Mouse (Mus musculus): ENCODE results near the gene Prkci. TPM values are rescaled to one million over a fixed set of nuclear protein-coding genes. Genes with fewer than 3 reads are reported as not detected.

The Prkci gene
- polyA plus RNA-seq, 1 experiment = 38.2 TPM

- DNase-seq (ENCODE audit: extremely low spot score in 1 of 2, low spot score in 1 of 2) = peak in 1 of 2 experiments; percentile 37
Observed at GRCm38 (mm10) chr3:31080791-31081502, 85.4 kb downstream of the Prkci start.

GRCm38 (mm10) chr3:31082838-31083506, 87.4 kb downstream of the Prkci start:
- DNase-seq (ENCODE audit: extremely low spot score in 1 of 2, low spot score in 1 of 2) = no peak

GRCm38 (mm10) chr3:31083507-31084245, 88.1 kb downstream of the Prkci start:
- DNase-seq (ENCODE audit: extremely low spot score in 1 of 2, low spot score in 1 of 2) = no peak

GRCm38 (mm10) chr3:31085000-31085399, 89.5 kb downstream of the Prkci start:
- DNase-seq (ENCODE audit: extremely low spot score in 1 of 2, low spot score in 1 of 2) = no peak

GRCm38 (mm10) chr3:31088789-31089775, 93.5 kb downstream of the Prkci start:
- no peak for DNase-seq (ENCODE audit: extremely low spot score in 1 of 2, low spot score in 1 of 2)

- no peak for DNase-seq (ENCODE audit: extremely low spot score in 1 of 2, low spot score in 1 of 2)
Observed at GRCm38 (mm10) chr3:31089956-31090355, 94.4 kb downstream of the Prkci start.

- peak; percentile 74 to 78 for DNase-seq (ENCODE audit: extremely low spot score in 1 of 2, low spot score in 1 of 2)
Observed at GRCm38 (mm10) chr3:31093196-31093595, 97.6 kb downstream of the Prkci start.

GRCm38 (mm10) chr3:31093627-31094351, 98.2 kb downstream of the Prkci start:
- DNase-seq (ENCODE audit: extremely low spot score in 1 of 2, low spot score in 1 of 2) = peak; percentile 50 to 80

- peak; percentile 80 to 92 for DNase-seq (ENCODE audit: extremely low spot score in 1 of 2, low spot score in 1 of 2)
Observed at GRCm38 (mm10) chr3:31094531-31095178, 99.1 kb downstream of the Prkci start, which contains the start of gene Skil. Skil (plus strand) TSS chr3:31095058.

- no peak for DNase-seq (ENCODE audit: extremely low spot score in 1 of 2, low spot score in 1 of 2)
Observed at GRCm38 (mm10) chr3:31095179-31095490, 99.6 kb downstream of the Prkci start.

- DNase-seq (ENCODE audit: extremely low spot score in 1 of 2, low spot score in 1 of 2) = peak in 1 of 2 experiments; percentile 35
Observed at GRCm38 (mm10) chr3:31095491-31096154, 100.1 kb downstream of the Prkci start.

GRCm38 (mm10) chr3:31096155-31097101, 100.9 kb downstream of the Prkci start:
- DNase-seq (ENCODE audit: extremely low spot score in 1 of 2, low spot score in 1 of 2) = no peak

GRCm38 (mm10) chr3:31097102-31097720, 101.7 kb downstream of the Prkci start:
- DNase-seq (ENCODE audit: extremely low spot score in 1 of 2, low spot score in 1 of 2) = no peak

GRCm38 (mm10) chr3:31097976-31098375, 102.4 kb downstream of the Prkci start:
- DNase-seq (ENCODE audit: extremely low spot score in 1 of 2, low spot score in 1 of 2) = no peak

- DNase-seq (ENCODE audit: extremely low spot score in 1 of 2, low spot score in 1 of 2) = no peak
Observed at GRCm38 (mm10) chr3:31098556-31098955, 103.0 kb downstream of the Prkci start.

GRCm38 (mm10) chr3:31100026-31100425, 104.5 kb downstream of the Prkci start:
- no peak for DNase-seq (ENCODE audit: extremely low spot score in 1 of 2, low spot score in 1 of 2)

GRCm38 (mm10) chr3:31100802-31101201, 105.3 kb downstream of the Prkci start:
- DNase-seq (ENCODE audit: extremely low spot score in 1 of 2, low spot score in 1 of 2) = no peak

Measured in frontal cortex, adult 2 months (tissue).